Mouse (Mus musculus) heart, embryonic 13.5 days (tissue): ENCODE data around the gene Zfp989. TPM values are rescaled to one million over a fixed set of nuclear protein-coding genes. Genes with fewer than 3 reads are reported as not detected.
"Not testable (repeated sequence)": the region's sequence is repeated elsewhere in the genome, so short reads cannot be mapped to it uniquely, and the experiment has no call there.

Experiments
- ATAC-seq: fragments of 200-750 bp; cut with Nextera tagmentation; 2 replicates; pipeline ENCODE4 v1.8.0; 2017; ENCODE audit warnings: moderate TSS enrichment; ENCODE audit not compliant: insufficient number of reproducible peaks, low FRiP score, low TSS enrichment; ENCODE audit errors: extremely low read depth
- H3K27ac ChIP-seq: fragments of 300-500 bp; sonication (generic); replicated peaks from 2 replicates; pipeline ENCODE4 v1.5.1; 2015; ENCODE audit warnings: moderate library complexity, mild to moderate bottlenecking, inconsistent platforms
- H3K27me3 ChIP-seq: fragments of 300-500 bp; sonication (generic); replicated peaks from 2 replicates; pipeline ENCODE4 v1.6.1; 2015; ENCODE audit warnings: mild to moderate bottlenecking, inconsistent platforms
- H3K36me3 ChIP-seq: fragments of 300-500 bp; sonication (generic); 2 replicates; pipeline ENCODE4 v1.6.1; 2015; ENCODE audit warnings: mild to moderate bottlenecking, inconsistent platforms
- H3K4me1 ChIP-seq: fragments of 300-500 bp; sonication (generic); 2 replicates; pipeline ENCODE4 v1.6.1; 2015; ENCODE audit warnings: inconsistent platforms
- H3K4me2 ChIP-seq: fragments of 300-500 bp; sonication (generic); 2 replicates; pipeline ENCODE4 v1.6.1; 2015; ENCODE audit warnings: inconsistent platforms, mild to moderate bottlenecking, moderate library complexity
- H3K4me3 ChIP-seq: fragments of 300-500 bp; sonication (generic); 2 replicates; pipeline ENCODE4 v1.5.1; 2015; ENCODE audit warnings: moderate library complexity, mild to moderate bottlenecking, inconsistent platforms
- H3K9ac ChIP-seq: fragments of 300-500 bp; sonication (generic); 2 replicates; pipeline ENCODE4 v1.6.1; 2015; ENCODE audit warnings: inconsistent platforms, mild to moderate bottlenecking, moderate library complexity
- H3K9me3 ChIP-seq: fragments of 300-500 bp; sonication (generic); 2 replicates; pipeline ENCODE4 v1.6.1; 2016; ENCODE audit warnings: inconsistent platforms
- WGBS: fragments of 180-500 bp; shearing (Covaris S2); methylation state at CpG from one replicate; pipeline ENCODE4 v1.1.7; 2015; ENCODE audit warnings: mixed read lengths; 5-methylcytosine and 5-hydroxymethylcytosine counted together
- polyA plus RNA-seq: library from polyadenylated mRNA; unstranded; fragments of >200 nt; fragmentation: Nextera tagmentation; extraction: Ambion mirVana; gene quantifications from 2 replicates; pipeline ENCODE4 v1.2.1, GENCODE M21; 2015

Zfp989 gene
- polyA plus RNA-seq: not detected in 2 replicates

GRCm38 (mm10) chr4:146971757-146972156 lies at the start of gene Zfp989:
Zfp989 (plus strand) TSS chr4:146971976.
- H3K4me3 ChIP-seq, H3K4me1 ChIP-seq, H3K9ac ChIP-seq, ATAC-seq, H3K27me3 ChIP-seq, H3K36me3 ChIP-seq, H3K27ac ChIP-seq, H3K9me3 ChIP-seq, H3K4me2 ChIP-seq: not testable (repeated sequence)
- 74% methylated on average over 5 of the region's 5 CpGs for WGBS

GRCm38 (mm10) chr4:146932311-146933082 lies 39.3 kb upstream of the Zfp989 start:
- H3K4me3 ChIP-seq: peak overlapping the region; percentile 43
- H3K4me2 ChIP-seq: peak overlapping the region; percentile 67
- ATAC-seq: no peak
- no peak overlapping the region for H3K27ac ChIP-seq
- 7% methylated on average over 77 of the region's 77 CpGs for WGBS
- no peaks in the 10 kb centered on the region for H3K4me1 ChIP-seq
- peaks cover 31% of the 10 kb centered on the region for H3K9me3 ChIP-seq
- peaks cover 17% of the 10 kb centered on the region for H3K27me3 ChIP-seq
- H3K9ac ChIP-seq: peak overlapping the region; percentile 14; the same call in 1 of the 2 replicates
- H3K36me3 ChIP-seq: no peaks in the 10 kb centered on the region

GRCm38 (mm10) chr4:146941691-146942090 lies 30.1 kb upstream of the Zfp989 start:
- H3K27ac ChIP-seq, H3K4me1 ChIP-seq, ATAC-seq, H3K9ac ChIP-seq, H3K27me3 ChIP-seq, H3K36me3 ChIP-seq: not testable (repeated sequence)
- WGBS: 45% methylated on average over 32 of the region's 32 CpGs
- H3K4me3 ChIP-seq: peak overlapping the region; percentile 18; the same call in 1 of the 2 replicates
- H3K4me2 ChIP-seq: peak overlapping the region; percentile 39; the same call in 1 of the 2 replicates
- H3K9me3 ChIP-seq: peaks cover 25% of the 10 kb centered on the region

GRCm38 (mm10) chr4:146976581-146976980 lies 4.8 kb downstream of the Zfp989 start:
- H3K27me3 ChIP-seq, H3K9me3 ChIP-seq, ATAC-seq, H3K4me2 ChIP-seq, H3K27ac ChIP-seq, H3K4me3 ChIP-seq, H3K4me1 ChIP-seq, H3K36me3 ChIP-seq, H3K9ac ChIP-seq: not testable (repeated sequence)
- 23% methylated on average over 2 of the region's 2 CpGs for WGBS

- H3K4me3 ChIP-seq, H3K9me3 ChIP-seq, H3K9ac ChIP-seq, H3K4me2 ChIP-seq, H3K27me3 ChIP-seq, H3K36me3 ChIP-seq, H3K4me1 ChIP-seq, ATAC-seq, H3K27ac ChIP-seq: not testable (repeated sequence)
- WGBS: no CpG with 5 or more reads among the region's 1 CpGs
These were observed 46.6 kb downstream of the Zfp989 start for GRCm38 (mm10) chr4:147018400-147018799.

- H3K9me3 ChIP-seq, H3K36me3 ChIP-seq, H3K4me3 ChIP-seq, H3K27me3 ChIP-seq, H3K4me2 ChIP-seq, ATAC-seq, H3K27ac ChIP-seq, H3K9ac ChIP-seq, H3K4me1 ChIP-seq: not testable (repeated sequence)
- WGBS: no CpG with 5 or more reads among the region's 6 CpGs
These were observed 49.8 kb downstream of the Zfp989 start, which contains the start of gene Rex2 for GRCm38 (mm10) chr4:147021550-147021949. Rex2 (plus strand) TSS chr4:147021850.

- not testable (repeated sequence) for ATAC-seq, H3K9ac ChIP-seq, H3K36me3 ChIP-seq
These were observed 54.6 kb downstream of the Zfp989 start for GRCm38 (mm10) chr4:147026374-147026773.

GRCm38 (mm10) chr4:147031308-147032036 lies 59.7 kb downstream of the Zfp989 start:
- not testable (repeated sequence) for H3K4me3 ChIP-seq, H3K4me2 ChIP-seq
- WGBS: 88% methylated on average over 1 of the region's 2 CpGs

More at GRCm38 (mm10) chr4:147026374-147026773, 54.6 kb downstream of the Zfp989 start:
- H3K27ac ChIP-seq, H3K9me3 ChIP-seq, H3K27me3 ChIP-seq, H3K4me3 ChIP-seq, H3K4me1 ChIP-seq, H3K4me2 ChIP-seq: not testable (repeated sequence)
- WGBS: 37% methylated on average over 1 of the region's 1 CpGs

More at GRCm38 (mm10) chr4:147031308-147032036, 59.7 kb downstream of the Zfp989 start:
- ATAC-seq, H3K9me3 ChIP-seq, H3K27me3 ChIP-seq, H3K27ac ChIP-seq, H3K9ac ChIP-seq, H3K4me1 ChIP-seq, H3K36me3 ChIP-seq: not testable (repeated sequence)

Other genes starting within 250 kb of the Zfp989 start
- not detected in 2 replicates for gene Gm21411, start 62.4 kb upstream of the Zfp989 start, polyA plus RNA-seq
- not detected in 2 replicates for gene Rex2, start 49.9 kb downstream of the Zfp989 start, polyA plus RNA-seq
- gene Zfp991, start 160.1 kb downstream of the Zfp989 start, polyA plus RNA-seq: 5.2 and 5.6 TPM in 2 replicates